Mouse (Mus musculus) adrenal gland, postnatal 10 days (tissue): ENCODE measurements at regions not wholly inside any gene's neighbourhood (a gene's known extent, or its start where the extent isn't known, plus 50 kb on each side); places are given as distances from the start of the nearest gene placed in this dataset.

Experiments used
- DNase-seq: peaks from one replicate; pipeline ENCODE4 v3.0.0; 2021; ENCODE audit warnings: mixed read lengths

- no peak for DNase-seq
Observed at GRCm38 (mm10) chr12:8844748-8845147, 73.6 kb downstream of the Sdc1 start.

GRCm38 (mm10) chr12:8845443-8845842 lies 74.3 kb downstream of the Sdc1 start:
- no peak for DNase-seq

- DNase-seq: no peak
Observed at GRCm38 (mm10) chr12:8846425-8847226, 74.8 kb upstream of the Laptm4a start.

- DNase-seq: no peak
Observed at GRCm38 (mm10) chr12:8847227-8847857, 74.1 kb upstream of the Laptm4a start.

GRCm38 (mm10) chr12:8847858-8848383 lies 73.5 kb upstream of the Laptm4a start:
- no peak for DNase-seq

GRCm38 (mm10) chr12:8853858-8854257 lies 67.6 kb upstream of the Laptm4a start:
- DNase-seq: no peak

GRCm38 (mm10) chr12:8854401-8854800 lies 67.1 kb upstream of the Laptm4a start:
- peak; percentile 23 for DNase-seq

- DNase-seq: no peak
Observed at GRCm38 (mm10) chr12:8855119-8855518, 66.3 kb upstream of the Laptm4a start.

- DNase-seq: no peak
Observed at GRCm38 (mm10) chr12:8856051-8856543, 65.4 kb upstream of the Laptm4a start.

- DNase-seq: no peak
Observed at GRCm38 (mm10) chr12:8857308-8857707, 64.2 kb upstream of the Laptm4a start.

GRCm38 (mm10) chr12:8858748-8859147 lies 62.7 kb upstream of the Laptm4a start:
- DNase-seq: no peak

- no peak for DNase-seq
Observed at GRCm38 (mm10) chr12:8859588-8859987, 61.9 kb upstream of the Laptm4a start.

- no peak for DNase-seq
Observed at GRCm38 (mm10) chr12:8864830-8865229, 56.6 kb upstream of the Laptm4a start.

GRCm38 (mm10) chr12:8865250-8865649 lies 56.2 kb upstream of the Laptm4a start:
- DNase-seq: no peak

GRCm38 (mm10) chr12:8867104-8867503 lies 54.4 kb upstream of the Laptm4a start:
- DNase-seq: no peak

GRCm38 (mm10) chr12:8868690-8869089 lies 52.8 kb upstream of the Laptm4a start:
- DNase-seq: peak; percentile 34

GRCm38 (mm10) chr12:8869190-8869589 lies 52.3 kb upstream of the Laptm4a start:
- no peak for DNase-seq
